Mouse (Mus musculus): ENCODE data around the gene Bhlhe41. TPM values are rescaled to one million over a fixed set of nuclear protein-coding genes. Genes with fewer than 3 reads are reported as not detected.
A peak's percentile ranks its signal among the peaks of the same experiment; 100 is the strongest.

Bhlhe41 gene
- total RNA-seq, 2 experiments from 2014 or later: 5.3 to 6.2 TPM

DNA sequence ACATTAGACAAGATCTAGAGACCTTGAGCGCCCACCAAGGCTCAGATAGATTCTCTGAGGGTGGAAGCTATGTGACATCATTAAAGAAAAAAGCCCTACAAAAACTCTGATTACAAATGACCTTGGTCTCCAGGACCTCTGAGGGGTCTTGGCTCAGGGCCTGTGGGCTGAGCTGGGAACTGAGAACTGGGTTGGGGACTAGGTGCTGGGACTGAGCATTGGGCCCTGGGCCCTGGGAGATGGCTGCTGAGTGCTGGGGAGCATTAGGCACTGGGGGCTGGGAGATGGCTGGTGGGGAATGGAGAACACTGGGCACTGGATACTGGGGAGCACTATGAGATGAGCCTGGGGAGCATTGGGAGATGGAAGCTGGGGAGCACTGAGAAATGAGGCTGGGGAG is 19.3 kb downstream of the Bhlhe41 start:
- no peak for DNase-seq (ENCODE audit: low spot score in 2 of 2)

DNA sequence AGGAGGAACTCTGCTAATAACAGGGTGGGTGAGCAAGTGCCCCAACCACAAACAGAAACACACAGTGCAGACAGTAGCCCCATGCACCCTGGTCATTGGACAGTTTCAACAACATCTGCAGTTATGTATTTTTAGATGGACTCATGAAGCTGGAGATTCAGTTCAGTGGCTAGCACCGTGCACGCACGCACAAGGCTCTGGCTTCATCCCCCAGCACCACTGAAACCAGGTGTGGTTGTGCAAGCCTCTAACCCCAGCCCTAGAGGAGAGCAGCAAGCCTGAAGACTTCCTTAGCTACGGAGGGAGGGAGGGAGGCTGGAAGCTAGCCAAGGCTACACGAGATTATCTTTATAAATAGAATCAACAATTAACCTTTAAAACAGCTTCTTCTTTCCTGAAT is 19.7 kb downstream of the Bhlhe41 start:
- DNase-seq (ENCODE audit: low spot score in 2 of 2): no peak

GRCm38 (mm10) chr6:145835359-145835758 is 30.0 kb downstream of the Bhlhe41 start:
- no peak for DNase-seq (ENCODE audit: low spot score in 2 of 2)

DNA sequence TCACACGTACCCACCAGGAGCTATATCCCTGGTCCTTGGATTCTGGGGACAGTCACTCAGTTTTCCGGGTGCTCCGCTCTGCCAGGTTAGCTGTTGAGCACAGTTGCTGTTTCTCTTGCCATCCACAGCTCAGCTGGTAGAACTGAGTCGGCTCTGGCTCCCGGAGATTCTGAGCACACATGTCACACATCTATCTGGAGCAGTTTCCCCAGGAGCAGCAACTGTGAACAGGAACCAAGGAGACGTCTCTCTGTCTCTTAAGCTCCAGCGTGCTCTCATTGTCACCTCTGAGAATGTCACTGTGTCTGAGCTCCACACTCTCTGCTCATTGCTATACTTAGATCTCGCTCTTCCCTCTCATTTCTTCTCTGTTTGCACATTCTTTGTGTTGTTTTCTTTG is 32.4 kb downstream of the Bhlhe41 start:
- DNase-seq (ENCODE audit: low spot score in 2 of 2): no peak

DNA sequence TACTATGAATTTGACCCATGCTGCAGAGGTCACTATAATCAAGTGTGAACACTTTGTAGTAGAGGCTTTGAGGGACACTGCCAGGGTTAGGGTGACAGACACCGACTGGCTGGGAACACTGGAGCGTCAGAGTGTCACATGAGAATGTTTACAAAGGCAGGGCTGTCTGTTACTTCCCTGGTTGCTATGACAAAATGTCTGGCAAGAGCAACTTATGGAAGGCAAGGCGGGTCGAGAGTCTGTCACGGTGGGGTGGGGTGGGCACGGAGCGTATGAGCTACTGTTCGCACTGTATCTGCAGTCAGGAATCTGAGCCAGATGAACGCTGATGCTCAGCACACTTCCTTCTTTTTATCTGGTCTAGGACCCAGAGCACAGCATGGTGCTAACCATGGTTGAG is 34.7 kb downstream of the Bhlhe41 start:
- no peak for DNase-seq (ENCODE audit: low spot score in 2 of 2)

- peak; percentile 26 to 49 for DNase-seq (ENCODE audit: low spot score in 2 of 2)
Measured at GRCm38 (mm10) chr6:145830117-145830516, 35.2 kb downstream of the Bhlhe41 start.

- no peak for DNase-seq (ENCODE audit: low spot score in 2 of 2)
Measured at GRCm38 (mm10) chr6:145829062-145829835, 36.1 kb downstream of the Bhlhe41 start.

- no peak for DNase-seq (ENCODE audit: low spot score in 2 of 2)
Measured at GRCm38 (mm10) chr6:145826305-145826704, 39.1 kb downstream of the Bhlhe41 start.

DNA sequence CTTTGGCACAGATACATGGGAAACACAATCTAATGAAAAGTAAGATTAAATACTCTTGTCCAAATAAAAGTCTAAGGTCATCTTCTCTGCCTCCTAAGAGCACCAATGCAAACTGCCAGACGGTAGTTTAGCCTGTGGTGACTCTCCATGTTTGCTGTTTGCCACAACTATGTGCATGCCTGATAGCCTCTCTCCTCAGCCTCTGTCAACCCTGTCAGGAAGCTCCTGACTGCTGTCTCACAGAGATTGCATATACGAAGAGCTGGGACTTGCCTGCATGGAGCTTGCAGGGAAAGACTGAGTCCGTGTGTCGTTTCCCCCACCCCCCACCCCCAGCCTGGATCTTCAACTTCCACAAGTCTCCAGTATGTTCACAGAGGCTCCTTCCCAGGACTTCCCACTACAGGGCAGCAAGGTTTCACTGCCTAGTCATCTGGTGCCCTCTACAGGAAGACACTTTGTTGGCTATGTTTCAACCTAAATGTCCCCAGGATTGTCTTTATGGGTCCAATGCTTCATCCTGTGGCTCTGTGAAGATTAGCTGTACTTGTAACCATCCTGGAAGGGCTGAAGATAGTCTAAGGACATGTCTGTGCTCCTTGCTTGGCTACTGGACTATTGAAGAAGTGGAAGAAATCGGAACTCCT is 41.6 kb downstream of the Bhlhe41 start:
- no peak for DNase-seq (ENCODE audit: low spot score in 2 of 2)

DNA sequence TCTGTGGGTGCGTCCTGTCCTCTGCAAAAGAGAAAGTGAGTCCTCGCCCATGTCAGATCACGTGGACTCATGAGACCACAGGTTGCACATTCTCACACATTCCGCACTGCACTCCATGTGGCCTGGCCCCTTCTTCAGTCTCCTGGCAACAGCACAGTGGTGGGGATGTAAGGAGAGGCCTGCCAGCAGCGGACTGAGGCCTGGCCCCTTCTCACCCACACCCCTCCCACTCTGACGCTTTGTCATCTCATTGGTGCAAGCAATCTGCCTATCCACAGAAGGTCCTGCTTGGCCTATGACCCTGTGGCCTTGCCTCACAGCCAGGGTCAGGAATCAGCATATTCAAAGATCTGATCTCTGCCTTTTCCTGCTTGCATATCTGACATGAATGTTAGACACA is 42.3 kb downstream of the Bhlhe41 start:
- DNase-seq (ENCODE audit: low spot score in 2 of 2): no peak

- DNase-seq (ENCODE audit: low spot score in 2 of 2): no peak
Measured at GRCm38 (mm10) chr6:145822218-145822617, 43.1 kb downstream of the Bhlhe41 start.

GRCm38 (mm10) chr6:145819151-145819550 is 46.2 kb downstream of the Bhlhe41 start:
- no peak for DNase-seq (ENCODE audit: low spot score in 2 of 2)

GRCm38 (mm10) chr6:145815200-145815599 is 50.2 kb downstream of the Bhlhe41 start:
- DNase-seq (ENCODE audit: low spot score in 2 of 2): no peak

DNA sequence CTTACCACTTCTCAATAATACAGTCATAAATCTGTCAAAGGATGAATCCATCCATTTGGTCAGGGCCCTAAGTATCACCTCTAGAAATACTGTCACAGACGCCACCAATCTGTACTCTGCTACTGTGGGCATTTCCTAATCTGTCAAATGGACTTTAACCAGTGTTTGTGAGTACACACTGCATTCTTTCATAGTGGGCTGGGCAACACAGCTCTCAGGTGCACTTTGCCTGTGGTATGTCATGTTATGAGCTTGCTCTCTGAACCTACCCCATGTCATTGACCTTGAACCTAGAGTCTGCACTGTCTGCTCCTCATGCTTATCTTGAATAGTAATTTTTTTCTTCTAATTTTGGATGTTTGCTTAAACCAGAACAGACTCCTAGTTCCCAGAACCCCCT is 54.2 kb downstream of the Bhlhe41 start:
- no peak for DNase-seq (ENCODE audit: low spot score in 2 of 2)

DNA sequence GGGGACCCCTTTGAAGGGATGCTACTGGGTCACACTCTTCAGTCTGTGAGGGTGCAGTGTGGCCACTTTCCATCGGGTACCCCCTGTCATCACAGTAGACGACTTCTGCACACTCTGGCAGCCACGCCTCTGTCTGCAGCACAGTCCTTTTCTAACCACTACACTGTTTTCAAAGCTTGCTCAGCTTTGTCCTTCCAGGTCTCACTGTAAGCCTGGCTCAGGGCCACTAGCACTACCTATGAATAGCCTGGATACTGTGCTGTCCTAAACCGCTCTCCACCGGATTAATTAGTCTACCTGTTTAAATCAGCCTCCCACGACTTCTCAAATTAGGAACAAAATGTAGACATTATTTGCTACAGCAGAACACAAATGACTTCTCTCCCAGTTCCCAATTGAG is 55.3 kb downstream of the Bhlhe41 start:
- DNase-seq (ENCODE audit: low spot score in 2 of 2): no peak

DNA sequence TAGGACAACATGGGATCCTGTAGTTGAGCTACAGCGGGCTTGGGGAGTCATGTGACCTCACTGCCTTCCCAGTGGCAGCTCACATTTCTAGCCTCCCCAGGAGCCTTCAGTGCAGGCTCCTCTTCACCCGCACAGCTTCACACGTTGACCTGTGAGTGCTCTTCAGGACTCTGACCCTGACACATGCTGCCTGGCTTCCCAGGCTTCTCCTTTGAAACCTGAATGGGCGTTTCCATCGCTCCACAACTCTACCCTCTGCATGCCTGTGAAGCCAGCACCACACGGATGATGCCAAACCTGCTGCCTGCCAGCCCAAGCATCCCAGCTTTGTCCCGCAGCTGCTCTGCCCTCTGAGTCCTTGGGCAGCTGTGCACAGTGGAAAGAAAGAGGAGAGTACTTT is 55.8 kb downstream of the Bhlhe41 start:
- DNase-seq (ENCODE audit: low spot score in 2 of 2): no peak

Other genes starting within 250 kb of the Bhlhe41 start
- gene Tuba3b, start 249.8 kb downstream of the Bhlhe41 start, total RNA-seq (2021): not detected
- 100 to 1,000 TPM; 131 to 139 TPM for gene Rassf8, start 118.8 kb downstream of the Bhlhe41 start, total RNA-seq (2021)
- gene Sspn, start 66.1 kb upstream of the Bhlhe41 start, total RNA-seq (2021): 10 to 100 TPM; 18.2 to 21.2 TPM